Mouse (Mus musculus): ENCODE data around the gene Sppl2c.

Gene Sppl2c

DNA sequence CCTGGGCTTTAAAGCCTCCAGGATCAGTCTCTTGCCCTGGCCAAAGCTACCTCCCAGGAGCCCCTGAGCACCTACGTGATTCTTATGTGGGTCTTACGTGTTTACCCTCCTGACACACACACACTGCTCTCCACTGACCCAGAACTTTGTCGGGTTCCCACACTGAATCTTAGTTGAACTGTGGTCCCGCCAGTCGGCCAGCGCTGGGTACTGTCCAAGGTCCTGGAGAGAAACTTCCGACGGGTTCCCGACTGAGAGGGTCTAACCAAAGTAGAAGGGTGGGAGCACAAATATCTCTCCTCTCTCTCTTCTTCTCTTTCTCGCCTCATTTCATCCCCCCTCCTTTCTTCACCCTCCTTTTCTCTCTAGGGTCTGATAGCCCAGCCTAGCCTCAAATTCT is 11.7 kb downstream of the Sppl2c start:
- 42% methylated on average over 10 of the region's 10 CpGs for WGBS

- WGBS: 85% methylated on average over 3 of the region's 3 CpGs
Measured at GRCm38 (mm10) chr11:104203271-104203670, 17.1 kb downstream of the Sppl2c start.

DNA sequence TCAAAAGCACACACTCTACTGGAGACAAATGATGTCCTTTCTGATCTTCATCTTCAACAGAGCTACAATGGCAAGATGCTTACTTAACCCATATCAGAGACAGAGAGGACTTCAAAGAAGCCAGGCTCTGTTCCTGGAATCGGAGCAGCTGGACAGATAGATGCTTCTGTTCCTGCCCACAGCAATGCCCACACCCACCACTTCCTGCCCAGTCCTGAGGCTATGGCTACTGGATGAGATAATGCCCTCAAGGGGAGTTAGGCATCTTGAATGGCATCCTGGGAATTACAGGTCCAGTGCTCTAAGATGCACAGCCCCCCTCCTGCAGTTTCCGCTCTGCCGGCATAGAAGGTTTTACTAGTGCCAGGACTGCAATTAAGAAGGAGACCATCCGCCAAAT is 20.4 kb downstream of the Sppl2c start:
- 61% methylated on average over 4 of the region's 4 CpGs for WGBS

DNA sequence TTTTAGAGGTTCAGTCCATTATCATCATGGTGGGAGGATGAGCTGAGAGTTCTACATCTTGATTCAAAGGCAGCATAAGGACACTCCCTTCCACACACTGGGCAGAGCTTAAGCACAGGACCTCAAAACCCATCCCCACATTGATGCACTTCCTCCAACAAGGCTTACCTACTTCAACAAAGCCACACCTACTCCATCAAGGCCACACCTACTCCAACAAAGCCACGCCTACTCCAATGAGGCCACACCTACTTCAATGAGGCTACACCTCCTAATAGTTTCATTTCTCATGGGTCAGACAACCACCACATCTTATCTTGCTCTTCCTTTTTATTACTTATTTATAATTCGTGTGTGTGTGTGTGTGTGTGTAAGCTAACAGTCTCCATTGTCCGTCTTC is 22.9 kb downstream of the Sppl2c start:
- 82% methylated on average over 3 of the region's 3 CpGs for whole genome bisulfite sequencing

DNA sequence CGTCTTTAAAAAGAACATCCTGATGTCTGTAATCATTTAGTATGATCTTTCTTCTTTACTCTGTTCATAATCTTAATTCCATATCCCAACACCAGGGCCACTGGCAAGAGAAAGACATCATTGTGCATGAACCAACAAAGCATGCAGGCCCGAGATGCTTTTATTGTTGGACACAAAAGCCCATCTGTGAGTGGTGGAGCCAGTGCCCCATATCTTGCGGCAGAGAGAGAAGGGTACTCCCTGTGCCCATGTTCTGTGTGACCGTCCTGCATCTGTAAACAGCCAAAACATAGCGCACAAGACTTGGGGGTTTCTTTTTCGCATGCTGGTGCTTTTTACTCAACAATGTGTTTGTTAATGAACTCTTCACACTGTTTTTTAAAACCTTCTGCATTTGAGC is 25.1 kb downstream of the Sppl2c start:
- WGBS: 79% methylated on average over 6 of the region's 6 CpGs

GRCm38 (mm10) chr11:104214128-104214527 is 28.0 kb downstream of the Sppl2c start:
- 93% methylated on average over 5 of the region's 5 CpGs for WGBS

GRCm38 (mm10) chr11:104218075-104218474 is 31.9 kb downstream of the Sppl2c start:
- 43% methylated on average over 3 of the region's 3 CpGs for WGBS

- 70% methylated on average over 4 of the region's 4 CpGs for WGBS
Measured at GRCm38 (mm10) chr11:104220291-104220690, 34.2 kb downstream of the Sppl2c start.

DNA sequence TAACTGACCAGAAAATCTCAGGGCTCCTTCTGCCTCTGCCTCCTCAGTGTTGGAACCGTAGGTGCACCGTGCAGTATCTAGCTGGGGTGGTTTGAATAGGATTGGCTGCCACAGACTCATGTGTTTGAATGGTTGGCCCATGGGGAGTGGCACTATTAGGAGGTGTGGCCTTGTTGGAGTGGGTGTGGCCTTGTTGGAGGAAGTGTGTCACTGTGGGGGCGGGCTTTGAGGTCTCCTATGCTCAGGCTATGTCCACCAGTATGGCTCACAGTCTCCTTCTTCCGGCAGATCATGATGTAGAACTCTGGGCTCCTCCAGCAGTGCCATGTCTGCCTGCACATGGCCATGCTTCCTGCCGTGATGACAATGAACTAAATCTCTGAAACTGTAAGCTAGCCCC is 35.6 kb downstream of the Sppl2c start:
- 77% methylated on average over 5 of the region's 5 CpGs for WGBS

DNA sequence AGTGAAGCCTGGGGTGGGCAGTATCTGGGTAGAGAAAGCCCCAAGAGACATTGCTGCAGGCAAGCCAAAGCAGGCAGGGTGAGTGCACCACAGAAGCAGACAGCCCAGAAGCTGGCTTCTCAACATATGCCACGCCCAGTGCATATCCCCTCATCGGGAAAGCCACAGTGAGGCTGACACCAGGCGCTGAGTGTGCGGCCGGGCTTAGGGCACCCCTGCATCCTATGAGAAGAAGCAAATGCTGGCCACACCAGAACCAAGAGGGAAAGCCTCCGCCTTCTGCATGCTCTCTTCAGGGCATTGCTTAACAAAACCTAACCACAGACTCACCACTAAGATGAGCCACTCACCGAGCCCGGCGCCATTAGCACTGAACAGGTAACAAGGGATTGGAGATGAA is 37.2 kb downstream of the Sppl2c start:
- WGBS: 92% methylated on average over 9 of the region's 9 CpGs

DNA sequence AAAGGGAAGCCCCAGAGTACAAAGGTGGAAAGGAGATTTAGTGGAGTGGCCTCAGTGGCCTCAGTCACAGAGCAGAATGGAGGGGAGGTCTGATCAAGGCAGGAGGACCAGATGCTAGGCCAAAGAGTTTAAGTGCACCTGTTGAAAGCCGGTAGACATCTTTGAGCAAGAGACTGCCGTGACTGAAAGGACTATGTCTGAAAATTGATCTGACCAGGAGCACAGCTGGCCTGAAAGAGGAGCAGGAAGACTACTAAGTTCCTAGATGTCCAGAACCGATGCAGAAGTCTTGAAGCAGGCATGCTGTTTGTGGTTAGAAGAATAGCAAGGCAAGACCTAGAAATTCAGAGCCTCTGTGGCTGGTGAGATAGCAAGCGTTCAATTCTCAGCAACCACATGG is 43.3 kb downstream of the Sppl2c start:
- WGBS: 52% methylated on average over 4 of the region's 4 CpGs

- 9% methylated on average over 9 of the region's 9 CpGs for WGBS
Measured at GRCm38 (mm10) chr11:104230066-104230778, 44.1 kb downstream of the Sppl2c start.

- under 1% methylated on average over 71 of the region's 94 CpGs for WGBS
Measured at GRCm38 (mm10) chr11:104231041-104231911, 45.1 kb downstream of the Sppl2c start, which contains the start of gene Mapt. Mapt (plus strand) TSS chr11:104231390.

DNA sequence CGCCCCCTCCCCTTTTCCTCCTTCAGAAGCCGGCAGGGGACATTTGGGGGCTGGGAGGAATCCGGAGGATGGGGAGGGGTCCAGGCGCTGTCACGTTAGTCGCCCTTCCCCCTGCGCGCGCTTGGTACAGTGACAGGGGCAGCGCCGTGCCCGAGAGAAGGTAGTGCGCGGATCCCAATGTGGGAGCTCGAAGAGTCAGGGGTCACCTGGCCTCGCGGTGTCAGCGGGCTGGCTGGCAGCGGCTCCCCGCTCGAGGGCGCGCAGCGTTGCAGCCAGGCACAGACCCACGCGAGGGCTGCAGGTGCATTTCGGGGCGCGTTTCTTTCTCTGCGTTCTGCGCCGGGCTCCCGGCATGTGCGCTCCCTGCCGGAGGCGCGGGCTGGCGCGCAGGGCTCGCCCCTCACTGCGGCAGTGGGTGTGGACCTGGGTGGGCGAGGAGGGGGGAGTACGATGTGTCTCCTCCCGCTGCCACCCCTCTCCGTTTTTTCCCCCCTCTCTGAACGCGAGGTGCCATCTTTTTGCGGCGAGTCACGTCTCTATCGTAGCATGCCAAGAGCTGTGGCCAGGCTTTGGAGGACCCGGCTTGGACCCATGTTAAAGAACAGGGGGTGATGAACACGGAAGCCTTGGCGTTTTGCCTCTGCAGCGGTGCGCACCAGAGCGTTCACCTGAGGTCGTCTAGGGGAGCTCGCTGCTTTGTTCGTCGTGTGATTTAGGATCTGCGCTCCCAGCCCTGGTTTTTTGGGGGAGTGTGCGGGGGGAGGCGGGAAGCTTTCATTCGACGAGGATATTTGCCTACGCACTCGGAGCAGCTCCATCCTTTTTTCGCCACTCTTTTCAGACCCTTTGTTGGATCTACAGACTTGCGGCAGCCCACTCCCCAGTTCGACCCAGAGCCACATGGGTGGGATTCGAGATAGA is 46.3 kb downstream of the Sppl2c start:
- under 1% methylated on average over 70 of the region's 72 CpGs for WGBS

- WGBS: 3% methylated on average over 10 of the region's 10 CpGs
Measured at GRCm38 (mm10) chr11:104233101-104233500, 47.0 kb downstream of the Sppl2c start.

DNA sequence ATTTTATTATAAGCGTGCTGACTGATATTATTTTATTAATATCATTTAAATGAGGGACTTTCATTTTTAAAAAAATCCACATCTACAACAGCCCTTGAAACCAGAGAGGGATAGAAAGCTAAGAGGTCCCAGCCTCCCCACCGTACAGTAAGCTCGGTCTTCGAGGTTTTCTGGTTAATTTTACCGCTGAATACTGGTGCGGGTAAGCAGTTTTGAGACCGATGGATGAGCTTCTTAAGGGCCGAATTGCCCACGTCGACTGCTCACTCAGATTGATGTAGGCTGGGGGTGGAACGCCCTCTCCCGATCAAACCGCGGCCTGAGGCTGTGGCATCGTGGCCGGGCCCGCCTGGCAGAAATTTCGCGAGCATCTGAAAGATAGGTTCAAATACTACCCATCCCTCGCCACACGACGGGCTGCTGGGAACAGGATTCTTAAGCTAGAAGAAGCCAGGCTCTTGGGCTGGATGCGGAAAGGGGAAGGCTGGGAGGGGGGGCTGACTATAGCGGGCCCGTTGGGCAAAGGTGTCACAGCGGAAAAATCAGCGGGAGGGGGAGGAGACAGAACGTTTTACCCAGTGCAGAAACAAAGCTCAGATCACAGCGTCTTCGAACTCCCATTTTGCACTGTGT is 47.6 kb downstream of the Sppl2c start:
- 2% methylated on average over 30 of the region's 30 CpGs for WGBS

- 19% methylated on average over 6 of the region's 6 CpGs for WGBS
Measured at GRCm38 (mm10) chr11:104234680-104235079, 48.6 kb downstream of the Sppl2c start.

DNA sequence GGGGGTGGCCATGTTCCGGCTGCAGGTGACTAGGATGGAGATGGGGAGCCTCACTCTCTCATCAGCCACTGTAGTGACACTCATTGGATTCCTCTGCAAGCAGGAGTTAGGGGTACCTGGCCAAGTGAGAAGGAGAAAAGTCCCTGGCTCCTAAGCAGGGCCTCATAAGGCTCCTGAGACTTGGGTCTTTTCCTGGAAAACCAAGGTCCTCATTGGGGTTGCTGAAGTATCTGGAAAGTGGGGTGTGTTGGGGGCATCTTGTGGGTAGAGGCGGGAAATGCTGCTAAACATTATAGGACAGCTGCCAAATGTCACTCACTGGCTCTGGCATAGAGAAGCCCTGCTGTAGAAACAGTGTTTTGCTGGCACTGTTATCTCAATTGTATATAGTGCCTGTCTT is 49.8 kb downstream of the Sppl2c start:
- WGBS: 58% methylated on average over 2 of the region's 2 CpGs

DNA sequence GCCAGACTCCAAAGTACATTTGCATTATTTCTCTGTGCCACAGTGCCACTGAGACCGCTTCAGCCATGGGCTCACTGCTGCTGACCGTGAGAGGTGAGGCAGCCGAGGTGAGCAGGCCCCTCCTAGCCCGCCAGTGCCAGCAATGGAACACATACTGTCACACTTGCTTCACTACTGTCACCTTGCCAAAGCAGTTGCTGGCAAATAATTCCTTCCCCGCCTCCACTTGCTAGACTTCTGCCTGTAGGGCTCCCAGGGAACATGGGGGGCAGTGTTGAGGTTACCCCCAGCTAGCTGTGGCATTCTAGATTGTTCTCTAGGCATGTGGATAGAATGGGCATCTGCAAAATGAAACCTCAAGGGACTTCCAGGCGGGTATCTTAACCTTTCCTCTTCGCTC is 51.1 kb downstream of the Sppl2c start:
- WGBS: 32% methylated on average over 7 of the region's 7 CpGs

- WGBS: 43% methylated on average over 13 of the region's 13 CpGs
Measured at GRCm38 (mm10) chr11:104237958-104238747, 52.0 kb downstream of the Sppl2c start.
